Mouse (Mus musculus) midbrain, embryonic 16.5 days (tissue): ENCODE measurements at regions not wholly inside any gene's neighbourhood (a gene's known extent, or its start where the extent isn't known, plus 50 kb on each side); places are given as distances from the start of the nearest gene placed in this dataset.

ENCODE experiments used
- ATAC-seq: fragments of 200-750 bp; cut with Nextera tagmentation; 2 replicates; pipeline ENCODE4 v1.8.0; 2017; ENCODE audit warnings: moderate TSS enrichment
- H3K27ac ChIP-seq: fragments of 300-500 bp; sonication (generic); 2 replicates; pipeline ENCODE4 v1.5.1; 2014; ENCODE audit warnings: mild to moderate bottlenecking, low read length, mixed read lengths
- H3K27me3 ChIP-seq: fragments of 300-500 bp; sonication (generic); 2 replicates; pipeline ENCODE4 v1.6.1; 2014; ENCODE audit warnings: low read depth, low read length, mixed read lengths; ENCODE audit not compliant: control insufficient read depth, insufficient read depth
- H3K36me3 ChIP-seq: fragments of 300-500 bp; sonication (generic); 2 replicates; pipeline ENCODE4 v1.6.1; 2014; ENCODE audit warnings: mild to moderate bottlenecking, low read length, moderate library complexity, mixed read lengths; ENCODE audit not compliant: control insufficient read depth, insufficient read depth
- H3K4me1 ChIP-seq: fragments of 300-500 bp; sonication (generic); 2 replicates; pipeline ENCODE4 v1.6.1; 2014; ENCODE audit warnings: mild to moderate bottlenecking, low read length, mixed read lengths; ENCODE audit not compliant: control insufficient read depth, insufficient read depth
- H3K4me2 ChIP-seq: fragments of 300-500 bp; sonication (generic); 2 replicates; pipeline ENCODE4 v1.6.1; 2014; ENCODE audit warnings: mild to moderate bottlenecking, low read length, mixed read lengths
- H3K4me3 ChIP-seq: fragments of 300-500 bp; sonication (generic); 2 replicates; pipeline ENCODE4 v1.5.1; 2014; ENCODE audit warnings: low read depth, mild to moderate bottlenecking, low read length, moderate library complexity, mixed read lengths
- H3K9ac ChIP-seq: fragments of 300-500 bp; sonication (generic); 2 replicates; pipeline ENCODE4 v1.6.1; 2014; ENCODE audit warnings: low read depth, low read length, mixed read lengths
- H3K9me3 ChIP-seq: fragments of 300-500 bp; sonication (generic); replicated peaks from 2 replicates; pipeline ENCODE4 v1.6.1; 2014; ENCODE audit warnings: mild to moderate bottlenecking, low read length, mixed read lengths; ENCODE audit not compliant: control insufficient read depth, poor library complexity, severe bottlenecking
- WGBS: fragments of 180-500 bp; shearing (Covaris S2); extraction: QIAGEN DNeasy Blood & Tissue Kit; methylation state at CpG from one replicate; pipeline ENCODE4 v1.1.7; 2014; 5-methylcytosine and 5-hydroxymethylcytosine counted together

- peak; percentile 84 for ATAC-seq
- peak overlapping the region; percentile 64; the same call in 1 of the 2 replicates for H3K27ac ChIP-seq
Measured at GRCm38 (mm10) chr15:87349533-87350247, 194.4 kb upstream of the Fam19a5 start.

DNA sequence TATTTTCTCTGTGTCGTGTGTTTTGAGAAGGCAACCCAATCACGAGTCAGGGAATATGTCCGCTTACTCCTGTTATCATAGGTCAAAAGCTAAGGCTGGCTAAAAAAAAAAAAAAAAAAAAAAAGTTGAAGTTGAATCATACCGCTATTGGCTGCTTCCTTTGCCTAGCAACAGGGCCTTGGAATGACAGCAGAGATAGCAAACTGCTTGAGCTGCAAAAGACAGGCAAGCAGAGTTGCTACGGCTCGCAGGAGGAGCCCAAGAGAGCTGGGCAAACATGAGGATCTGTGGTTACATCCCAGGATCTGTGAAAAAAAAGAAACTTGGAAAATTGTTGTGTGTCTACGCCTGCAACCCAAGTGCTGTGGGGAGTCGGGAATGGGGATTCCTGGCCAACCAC, 191.3 kb upstream of the Fam19a5 start:
- no peak overlapping the region for H3K9ac ChIP-seq
- WGBS: 68% methylated on average over 8 of the region's 8 CpGs
- no peak overlapping the region for H3K4me3 ChIP-seq
- no peaks in the 10 kb centered on the region; the same call in 1 of the 2 replicates for H3K4me1 ChIP-seq
- no peak overlapping the region for H3K27ac ChIP-seq
- no peak for ATAC-seq
- 0 out of 2 replicates have a peak, but pooled peaks cover 2% of the 10 kb centered on the region for H3K9me3 ChIP-seq
- H3K4me2 ChIP-seq: no peak overlapping the region
- no peaks in the 10 kb centered on the region for H3K27me3 ChIP-seq
- no peaks in the 10 kb centered on the region for H3K36me3 ChIP-seq

More at GRCm38 (mm10) chr15:87349533-87350247, 194.4 kb upstream of the Fam19a5 start:
- no peak overlapping the region for H3K9ac ChIP-seq
- no peaks in the 10 kb centered on the region for H3K36me3 ChIP-seq
- WGBS: 34% methylated on average over 11 of the region's 11 CpGs
- no peaks in the 10 kb centered on the region; the same call in 1 of the 2 replicates for H3K4me1 ChIP-seq
- no peaks in the 10 kb centered on the region for H3K27me3 ChIP-seq
- no peak overlapping the region for H3K4me3 ChIP-seq
- H3K9me3 ChIP-seq: no peaks in the 10 kb centered on the region
- no peak overlapping the region for H3K4me2 ChIP-seq

- Histone ChIP-seq H3K27ac (no peak overlapping the region), H3K27me3 (no peaks in the 10 kb centered on the region), H3K36me3 (no peaks in the 10 kb centered on the region), H3K4me2 (no peak overlapping the region), H3K4me1 (no peaks in the 10 kb centered on the region; the same call in 1 of the 2 replicates), H3K9me3 (0 out of 2 replicates have a peak, but pooled peaks cover 2% of the 10 kb centered on the region), H3K9ac (no peak overlapping the region), H3K4me3 (no peak overlapping the region)
- ATAC-seq: no peak
- 87% methylated on average over 11 of the region's 11 CpGs for WGBS
Measured at GRCm38 (mm10) chr15:87353886-87354285, 190.2 kb upstream of the Fam19a5 start.

DNA sequence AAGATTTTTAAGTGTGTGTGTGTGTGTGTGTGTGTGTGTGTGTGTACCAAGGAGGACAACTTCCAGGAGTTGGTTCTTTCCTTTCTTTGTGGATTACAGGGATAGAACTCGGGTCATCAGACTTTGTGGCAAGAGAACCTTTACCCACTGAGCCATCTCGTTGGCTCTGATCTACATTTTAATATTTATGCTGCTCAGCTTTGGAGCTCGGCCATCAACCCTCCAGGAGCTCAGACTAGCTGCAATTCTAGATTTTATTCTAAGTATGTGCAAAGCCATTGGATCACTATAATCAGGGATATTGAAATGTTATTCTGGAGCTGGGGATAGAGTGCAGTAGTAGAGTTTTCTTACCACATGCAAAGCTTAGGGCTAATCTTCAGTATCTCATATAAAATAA, 183.6 kb upstream of the Fam19a5 start:
- 79% methylated on average over 3 of the region's 3 CpGs for WGBS

DNA sequence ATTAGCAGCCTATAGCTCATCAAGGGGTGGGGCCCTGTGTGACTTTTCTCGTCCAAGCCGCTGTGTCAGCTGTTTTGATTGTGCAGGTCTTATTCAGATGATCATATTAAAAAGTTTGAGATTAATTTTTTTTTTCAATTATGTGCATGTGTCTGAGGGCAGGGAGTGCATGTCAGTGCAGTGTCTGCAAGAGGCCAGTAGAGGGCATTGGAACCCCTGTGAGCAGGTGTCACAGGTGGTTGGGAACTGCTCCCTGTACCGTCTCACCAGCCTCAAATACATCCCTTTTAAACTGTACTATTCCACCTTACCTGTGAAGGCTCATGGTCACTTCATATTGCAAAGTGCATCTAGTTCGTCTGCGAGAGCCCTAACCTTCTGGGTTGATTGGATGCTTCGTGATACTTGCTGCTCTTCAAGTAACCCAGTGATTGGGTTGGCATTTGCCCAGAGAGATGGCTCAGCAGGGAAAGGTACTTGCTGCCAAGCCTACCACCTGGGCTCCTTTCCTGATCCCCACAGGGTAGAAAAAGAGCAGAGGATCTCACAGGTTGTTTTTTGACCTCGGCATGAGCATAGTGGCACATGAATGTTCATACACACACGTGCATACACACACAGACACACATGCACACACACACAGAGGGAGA, 178.3 kb upstream of the Fam19a5 start:
- no peak overlapping the region for H3K9ac ChIP-seq
- H3K36me3 ChIP-seq: no peaks in the 10 kb centered on the region
- H3K9me3 ChIP-seq: no peaks in the 10 kb centered on the region
- H3K4me3 ChIP-seq: no peak overlapping the region
- H3K4me1 ChIP-seq: no peaks in the 10 kb centered on the region
- no peak for ATAC-seq
- H3K4me2 ChIP-seq: no peak overlapping the region
- WGBS: 51% methylated on average over 8 of the region's 8 CpGs
- no peak overlapping the region for H3K27ac ChIP-seq
- no peaks in the 10 kb centered on the region for H3K27me3 ChIP-seq

More for the DNA sequence above, 183.6 kb upstream of the Fam19a5 start:
- Histone ChIP-seq H3K27ac (no peak overlapping the region), H3K9ac (no peak overlapping the region), H3K4me1 (no peaks in the 10 kb centered on the region), H3K4me2 (no peak overlapping the region), H3K27me3 (no peaks in the 10 kb centered on the region), H3K4me3 (no peak overlapping the region), H3K36me3 (no peaks in the 10 kb centered on the region), H3K9me3 (0 out of 2 replicates have a peak, but pooled peaks cover 2% of the 10 kb centered on the region)
- no peak for ATAC-seq

GRCm38 (mm10) chr15:87367381-87367780, 176.7 kb upstream of the Fam19a5 start:
- H3K27me3 ChIP-seq: no peaks in the 10 kb centered on the region
- no peaks in the 10 kb centered on the region for H3K9me3 ChIP-seq
- H3K27ac ChIP-seq: no peak overlapping the region
- ATAC-seq: no peak
- H3K4me3 ChIP-seq: no peak overlapping the region
- H3K36me3 ChIP-seq: no peaks in the 10 kb centered on the region
- no peaks in the 10 kb centered on the region for H3K4me1 ChIP-seq
- no peak overlapping the region for H3K9ac ChIP-seq
- H3K4me2 ChIP-seq: no peak overlapping the region
- WGBS: 49% methylated on average over 5 of the region's 5 CpGs

DNA sequence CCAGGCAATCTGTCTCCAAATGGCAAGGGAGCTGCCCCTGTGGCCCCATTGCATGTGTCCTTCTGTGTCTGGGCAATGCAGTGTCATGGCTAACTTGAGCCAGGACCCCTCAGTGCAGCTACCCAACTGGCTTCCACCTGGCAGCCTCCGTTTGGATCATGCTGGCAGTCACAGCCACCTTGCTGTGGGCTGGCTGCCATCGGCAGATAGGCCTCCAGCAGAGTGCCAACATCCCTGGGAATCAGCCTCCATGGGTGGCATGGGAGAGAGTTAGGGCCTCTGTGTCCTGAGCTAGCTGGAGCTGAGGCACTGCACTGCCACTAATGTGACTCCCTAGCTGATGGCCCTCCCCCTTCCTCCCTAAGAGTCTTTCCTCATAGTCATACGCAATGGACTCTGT, 174.7 kb upstream of the Fam19a5 start:
- Histone ChIP-seq H3K36me3 (no peaks in the 10 kb centered on the region), H3K4me2 (no peak overlapping the region), H3K9me3 (no peaks in the 10 kb centered on the region), H3K9ac (no peak overlapping the region), H3K4me3 (no peak overlapping the region), H3K27me3 (no peaks in the 10 kb centered on the region), H3K27ac (no peak overlapping the region), H3K4me1 (no peaks in the 10 kb centered on the region)
- WGBS: 92% methylated on average over 3 of the region's 3 CpGs
- ATAC-seq: no peak

GRCm38 (mm10) chr15:87369836-87370235, 174.3 kb upstream of the Fam19a5 start:
- Histone ChIP-seq H3K27ac (no peak overlapping the region), H3K4me1 (no peaks in the 10 kb centered on the region; the same call in 1 of the 2 replicates), H3K36me3 (no peaks in the 10 kb centered on the region), H3K9ac (no peak overlapping the region), H3K4me2 (no peak overlapping the region), H3K9me3 (no peaks in the 10 kb centered on the region), H3K27me3 (no peaks in the 10 kb centered on the region), H3K4me3 (no peak overlapping the region)
- no peak for ATAC-seq
- 91% methylated on average over 9 of the region's 9 CpGs for WGBS

DNA sequence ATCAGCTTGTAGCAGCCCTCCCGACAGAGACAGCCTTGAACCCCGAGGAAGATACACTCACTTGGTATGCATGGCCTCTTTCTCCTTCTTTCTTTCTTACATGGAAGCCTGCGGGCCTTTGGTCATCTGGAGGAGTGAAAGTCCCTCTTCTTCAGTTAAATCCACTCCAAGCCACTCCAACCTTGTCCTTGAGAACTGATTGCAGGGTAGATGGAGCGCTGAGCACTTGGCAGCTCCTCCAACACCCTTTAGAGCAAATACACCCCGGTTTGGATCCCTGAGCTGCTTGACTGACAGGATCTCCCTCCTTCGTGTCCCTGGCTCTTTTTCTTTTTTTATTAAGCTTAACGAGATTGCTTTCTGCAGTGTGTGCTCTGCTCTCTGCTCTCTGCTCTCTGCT, 173.3 kb upstream of the Fam19a5 start:
- no peak overlapping the region for H3K4me2 ChIP-seq
- H3K4me3 ChIP-seq: no peak overlapping the region
- H3K9me3 ChIP-seq: no peaks in the 10 kb centered on the region
- H3K4me1 ChIP-seq: peaks cover 6% of the 10 kb centered on the region; the same call in 1 of the 2 replicates
- H3K27ac ChIP-seq: no peak overlapping the region
- no peaks in the 10 kb centered on the region for H3K27me3 ChIP-seq
- WGBS: 71% methylated on average over 7 of the region's 7 CpGs
- no peak for ATAC-seq
- no peak overlapping the region for H3K9ac ChIP-seq
- H3K36me3 ChIP-seq: no peaks in the 10 kb centered on the region
